Mouse (Mus musculus): ENCODE measurements around the gene Sctr.

DNA sequence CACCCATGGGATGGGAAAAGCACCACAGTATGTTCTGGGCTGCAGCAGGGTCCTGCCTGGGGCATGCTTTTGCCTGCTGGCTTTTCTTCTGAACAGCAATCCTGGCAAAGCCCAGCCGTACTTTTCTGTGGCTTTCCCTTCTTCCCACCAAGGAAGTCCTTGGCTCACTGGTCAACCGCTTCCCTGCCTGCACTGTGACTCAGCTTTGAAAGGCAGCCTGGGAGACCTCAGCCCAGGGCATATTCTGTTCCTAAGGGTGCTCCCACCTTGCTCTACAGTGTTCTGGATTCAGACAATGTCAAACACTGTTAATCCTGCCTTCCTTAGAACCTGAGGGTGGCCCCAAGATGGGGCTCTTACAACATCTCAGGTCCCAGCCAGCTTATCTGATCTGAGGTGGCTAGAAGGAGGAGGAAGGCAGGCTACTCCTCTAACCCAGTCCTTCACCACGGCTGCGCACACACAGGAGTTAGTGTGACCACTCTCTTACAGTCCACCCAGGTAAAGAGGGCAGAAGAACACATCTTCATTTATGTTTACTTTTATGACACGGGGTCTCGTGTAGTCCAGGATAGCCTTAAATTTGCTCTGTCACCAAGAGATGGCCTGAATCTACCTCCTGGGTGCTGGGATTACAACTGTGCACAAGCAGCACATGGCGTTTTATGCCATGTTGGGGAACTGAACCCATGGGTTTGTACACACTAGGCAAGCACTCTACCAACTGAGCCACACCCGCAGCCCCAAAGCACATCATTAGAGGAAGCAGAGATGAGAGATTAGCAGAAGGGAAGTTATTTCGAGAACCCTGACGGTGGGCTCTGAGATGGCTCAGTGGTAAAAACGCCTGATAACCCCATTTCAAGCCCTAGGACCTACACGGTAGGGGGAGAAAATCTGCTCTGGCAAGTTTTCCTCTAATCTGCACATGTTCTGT is 105.8 kb downstream of the Sctr start:
- TF ChIP-seq POLR2A (IDR thresholded peaks at IDR 0.05; ENCODE audit: borderline replicate concordance, extremely low read depth, insufficient read depth, insufficient read length, poor library complexity, severe bottlenecking), result no peak
- TF ChIP-seq CTCF (IDR thresholded peaks at IDR 0.05; ENCODE audit: borderline replicate concordance, extremely low read depth, insufficient read depth, insufficient read length), result no peak
